Mouse (Mus musculus) intestine, embryonic 16.5 days (tissue): ENCODE results near the gene Trpm6. TPM values are rescaled to one million over a fixed set of nuclear protein-coding genes. Genes with fewer than 3 reads are reported as not detected.

Experiments used
- ATAC-seq: fragments of 200-750 bp; cut with Nextera tagmentation; 2 replicates; pipeline ENCODE4 v1.8.0; 2017; ENCODE audit warnings: moderate TSS enrichment, moderate library complexity
- H3K27ac ChIP-seq: fragments of 300-500 bp; sonication (generic); 2 replicates; pipeline ENCODE4 v1.5.1; 2014; ENCODE audit warnings: mild to moderate bottlenecking, low read length
- H3K27me3 ChIP-seq: fragments of 300-500 bp; sonication (generic); replicated peaks from 2 replicates; pipeline ENCODE4 v1.6.1; 2014; ENCODE audit warnings: low read length, control low read depth, mixed read lengths; ENCODE audit not compliant: control insufficient read depth, insufficient read depth
- H3K36me3 ChIP-seq: fragments of 300-500 bp; sonication (generic); 2 replicates; pipeline ENCODE4 v1.6.1; 2014; ENCODE audit warnings: low read length, control low read depth; ENCODE audit not compliant: control insufficient read depth, insufficient read depth
- H3K4me1 ChIP-seq: fragments of 300-500 bp; sonication (generic); 2 replicates; pipeline ENCODE4 v1.6.1; 2014; ENCODE audit warnings: low read length, control low read depth, mixed read lengths; ENCODE audit not compliant: control insufficient read depth, insufficient read depth
- H3K4me2 ChIP-seq: fragments of 300-500 bp; sonication (generic); 2 replicates; pipeline ENCODE4 v1.6.1; 2014; ENCODE audit warnings: low read depth, low read length, control low read depth
- H3K4me3 ChIP-seq: fragments of 300-500 bp; sonication (generic); 2 replicates; pipeline ENCODE4 v1.5.1; 2014; ENCODE audit warnings: mild to moderate bottlenecking, low read length
- H3K9ac ChIP-seq: fragments of 300-500 bp; sonication (generic); 2 replicates; pipeline ENCODE4 v1.6.1; 2014; ENCODE audit warnings: low read depth, low read length
- H3K9me3 ChIP-seq: fragments of 300-500 bp; sonication (generic); 2 replicates; pipeline ENCODE4 v1.6.1; 2016; ENCODE audit warnings: low read length, control low read depth; ENCODE audit not compliant: control insufficient read depth
- WGBS: fragments of 180-500 bp; shearing (Covaris S2); extraction: QIAGEN DNeasy Blood & Tissue Kit; methylation state at CpG from one replicate; pipeline ENCODE4 v1.1.7; 2014; 5-methylcytosine and 5-hydroxymethylcytosine counted together
- polyA plus RNA-seq: library from polyadenylated mRNA; unstranded; fragments of >200 nt; fragmentation: Nextera tagmentation; extraction: Ambion mirVana; gene quantifications from 2 replicates; pipeline ENCODE4 v1.2.1, GENCODE M21; 2015

The Trpm6 gene
- polyA plus RNA-seq, 1 experiment from 2014 or later, result 0.07 TPM

DNA sequence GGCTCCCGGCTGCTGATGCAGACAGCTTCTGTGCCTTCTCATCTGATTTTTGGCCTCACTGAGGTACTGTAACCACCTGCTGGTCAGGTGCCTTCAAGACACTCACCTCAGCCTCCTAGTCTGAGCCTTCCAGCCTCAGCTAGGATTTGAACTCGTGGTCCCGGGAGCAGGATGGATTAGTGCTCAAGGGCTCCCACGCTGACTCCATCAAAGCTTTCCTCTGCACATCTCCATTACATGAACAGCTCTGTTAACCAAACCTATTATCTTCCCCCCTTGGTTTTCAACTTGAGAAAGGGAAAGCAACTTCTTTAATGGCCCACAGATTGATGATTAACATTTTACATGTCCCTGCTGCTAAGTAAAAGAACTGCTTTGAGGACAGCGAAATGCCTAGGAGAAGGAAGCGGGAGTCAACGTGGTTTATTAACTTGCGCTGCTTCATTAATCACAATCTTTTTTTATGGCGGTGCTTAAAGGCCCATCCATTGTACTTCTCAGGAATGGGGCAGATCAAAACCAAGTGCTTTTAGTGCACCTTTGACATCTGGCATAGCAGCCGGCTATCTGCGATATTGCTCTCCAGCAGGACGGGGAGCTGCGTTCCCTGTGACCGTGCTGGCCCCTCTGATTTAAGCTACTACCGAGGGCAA is 152.4 kb downstream of the Trpm6 start:
- no peak for ATAC-seq
- Histone ChIP-seq H3K27me3 (no peaks in the 10 kb centered on the region), H3K4me2 (no peak overlapping the region), H3K4me1 (no peaks in the 10 kb centered on the region), H3K9ac (no peak overlapping the region), H3K9me3 (no peaks in the 10 kb centered on the region), H3K4me3 (no peak overlapping the region), H3K36me3 (no peaks in the 10 kb centered on the region), H3K27ac (no peak overlapping the region)
- 40% methylated on average over 15 of the region's 15 CpGs for WGBS

DNA sequence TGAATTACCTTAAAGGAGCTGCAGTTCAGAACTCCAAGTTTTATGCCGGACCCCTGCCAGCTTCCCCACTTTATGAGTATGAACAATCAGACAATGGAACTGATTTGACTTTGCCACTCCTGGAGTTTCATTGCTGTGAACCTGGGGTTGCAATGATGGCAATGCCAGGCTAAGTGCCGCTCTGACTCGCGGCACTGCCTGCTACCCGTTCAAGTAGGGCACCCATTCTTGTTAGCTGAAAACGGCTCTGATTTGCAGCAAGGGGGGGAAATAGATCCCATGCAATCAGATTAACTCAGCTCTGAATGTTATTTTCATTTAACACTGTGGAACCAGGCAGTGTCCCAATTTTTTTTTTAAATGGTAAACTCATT is 152.9 kb downstream of the Trpm6 start:
- H3K4me3 ChIP-seq, result no peak overlapping the region
- 73% methylated on average over 6 of the region's 6 CpGs for WGBS
- no peaks in the 10 kb centered on the region for H3K4me1 ChIP-seq
- H3K4me2 ChIP-seq, result no peak overlapping the region
- no peak overlapping the region for H3K9ac ChIP-seq
- no peaks in the 10 kb centered on the region for H3K36me3 ChIP-seq
- no peak for ATAC-seq
- no peaks in the 10 kb centered on the region for H3K9me3 ChIP-seq
- no peaks in the 10 kb centered on the region for H3K27me3 ChIP-seq
- H3K27ac ChIP-seq, result no peak overlapping the region

DNA sequence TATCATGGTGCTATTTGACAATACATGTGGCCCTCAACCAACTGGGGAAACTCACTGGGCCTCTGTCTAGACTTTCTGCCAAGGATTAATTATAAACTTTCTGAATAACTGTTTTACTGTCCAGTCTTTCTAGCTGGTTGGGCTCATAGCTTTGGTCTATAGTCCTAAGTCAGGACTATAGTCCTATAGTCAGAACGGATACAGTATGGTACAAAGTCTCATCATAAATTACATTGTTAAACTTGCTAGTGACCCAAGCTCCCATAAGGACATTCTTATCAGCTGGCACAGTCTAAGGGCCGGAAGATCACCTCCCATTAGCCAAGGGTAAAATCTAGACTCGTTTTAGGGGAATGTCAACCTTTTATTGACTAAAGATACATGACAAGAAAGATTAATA is 155.7 kb downstream of the Trpm6 start:
- Histone ChIP-seq H3K9me3 (no peaks in the 10 kb centered on the region), H3K9ac (no peak overlapping the region), H3K4me3 (no peak overlapping the region), H3K4me1 (no peaks in the 10 kb centered on the region), H3K4me2 (no peak overlapping the region), H3K27ac (no peak overlapping the region), H3K27me3 (no peaks in the 10 kb centered on the region), H3K36me3 (no peaks in the 10 kb centered on the region)
- WGBS, result 41% methylated on average over 3 of the region's 3 CpGs
- peak; percentile 95 for ATAC-seq

- no peak overlapping the region for H3K4me3 ChIP-seq
- H3K27ac ChIP-seq, result no peak overlapping the region
- H3K36me3 ChIP-seq, result no peaks in the 10 kb centered on the region
- no peak overlapping the region for H3K9ac ChIP-seq
- no peaks in the 10 kb centered on the region for H3K27me3 ChIP-seq
- no peaks in the 10 kb centered on the region for H3K4me1 ChIP-seq
- H3K9me3 ChIP-seq, result no peaks in the 10 kb centered on the region
- no peak for ATAC-seq
- 65% methylated on average over 3 of the region's 3 CpGs for WGBS
- H3K4me2 ChIP-seq, result no peak overlapping the region
Measured at GRCm38 (mm10) chr19:18909641-18910040, 159.9 kb downstream of the Trpm6 start.

DNA sequence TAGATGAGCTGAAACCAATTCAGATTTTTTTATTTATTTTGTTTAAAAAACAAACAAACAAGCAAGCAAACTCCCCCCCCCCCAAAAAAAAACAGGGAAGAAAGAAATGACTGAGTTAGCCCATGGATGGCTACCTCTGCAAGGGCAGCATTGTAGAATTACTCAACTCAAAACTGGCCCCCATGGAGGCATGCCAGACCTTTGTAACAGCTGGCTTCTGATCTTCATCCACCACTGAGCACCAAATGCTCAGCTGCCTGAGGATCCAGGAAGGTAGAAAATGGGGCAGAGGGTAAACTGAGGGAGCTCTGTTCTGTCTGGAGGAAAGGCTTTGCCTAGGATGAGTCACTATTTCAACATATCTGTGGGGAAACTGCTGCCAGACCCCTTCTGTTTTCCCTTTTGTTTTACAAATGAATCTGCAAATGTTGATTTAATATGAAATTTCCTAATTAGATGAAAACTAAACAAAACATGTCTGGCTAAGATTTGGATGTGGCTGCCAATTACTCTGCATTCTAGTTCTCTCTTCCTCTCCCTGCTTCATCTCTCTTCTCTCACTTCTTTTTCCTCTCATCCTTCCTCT is 162.1 kb downstream of the Trpm6 start:
- Histone ChIP-seq H3K9me3 (no peaks in the 10 kb centered on the region), H3K27me3 (no peaks in the 10 kb centered on the region), H3K36me3 (no peaks in the 10 kb centered on the region), H3K4me1 (no peaks in the 10 kb centered on the region), H3K4me3 (no peak overlapping the region), H3K9ac (no peak overlapping the region), H3K27ac (no peak overlapping the region), H3K4me2 (no peak overlapping the region)
- ATAC-seq, result no peak

- Histone ChIP-seq H3K4me3 (no peak overlapping the region), H3K4me2 (no peak overlapping the region), H3K36me3 (no peaks in the 10 kb centered on the region), H3K9me3 (no peaks in the 10 kb centered on the region), H3K27ac (no peak overlapping the region), H3K27me3 (no peaks in the 10 kb centered on the region), H3K4me1 (no peaks in the 10 kb centered on the region), H3K9ac (no peak overlapping the region)
- WGBS, result 87% methylated on average over 6 of the region's 6 CpGs
- no peak for ATAC-seq
Measured at GRCm38 (mm10) chr19:18941391-18941790, 191.6 kb downstream of the Trpm6 start.

Other genes starting within 250 kb of the Trpm6 start
- 106 and 108 TPM in 2 replicates for gene Ostf1, start 118.2 kb upstream of the Trpm6 start, polyA plus RNA-seq
- gene Nmrk1, start 118.0 kb upstream of the Trpm6 start, polyA plus RNA-seq, result 10.2 TPM in 2 replicates
- gene Carnmt1, start 79.2 kb upstream of the Trpm6 start, polyA plus RNA-seq, result 13.7 and 15.6 TPM in 2 replicates
- gene D030056L22Rik, start 36.8 kb upstream of the Trpm6 start, polyA plus RNA-seq, result 16.9 and 17.6 TPM in 2 replicates